Mouse (Mus musculus) small intestine, adult 2 months (tissue): ENCODE measurements around the gene Tagln2. TPM values are rescaled to one million over a fixed set of nuclear protein-coding genes. Genes with fewer than 3 reads are reported as not detected.
A peak's percentile ranks its signal among the peaks of the same experiment; 100 is the strongest.

Source experiments
- H3K27ac ChIP-seq: fragments of 200-500 bp; 2 replicates; pipeline ENCODE4 v1.5.1; 2012; ENCODE audit warnings: low read depth, low read length, control low read depth, inconsistent platforms; ENCODE audit not compliant: insufficient read depth
- H3K27me3 ChIP-seq: fragments of 200-500 bp; 2 replicates; pipeline ENCODE4 v1.6.1; 2012; ENCODE audit warnings: mild to moderate bottlenecking, moderate library complexity, low read length, inconsistent platforms; ENCODE audit not compliant: control insufficient read depth, insufficient read depth
- H3K36me3 ChIP-seq: fragments of 200-500 bp; 2 replicates; pipeline ENCODE4 v1.6.1; 2012; ENCODE audit warnings: mild to moderate bottlenecking, low read length, control low read depth, inconsistent platforms; ENCODE audit not compliant: control insufficient read depth, insufficient read depth
- H3K4me1 ChIP-seq: fragments of 200-500 bp; 2 replicates; pipeline ENCODE4 v1.6.1; 2012; ENCODE audit warnings: low read length, inconsistent platforms, mixed read lengths; ENCODE audit not compliant: control insufficient read depth, insufficient read depth, insufficient read length
- H3K4me3 ChIP-seq: fragments of 200-500 bp; 2 replicates; pipeline ENCODE4 v1.5.1; 2012; ENCODE audit warnings: low read depth, mild to moderate bottlenecking, control low read depth, inconsistent platforms, low read length, moderate library complexity
- CTCF ChIP-seq: fragments of 200-500 bp; IDR thresholded peaks from 2 replicates; pipeline ENCODE4 v1.5.1; 2012; ENCODE audit warnings: low read depth, mild to moderate bottlenecking, control low read depth, inconsistent platforms, low read length, moderate library complexity, mixed read lengths; ENCODE audit not compliant: insufficient replicate concordance, insufficient read length; ENCODE audit errors: extremely low read depth
- POLR2A ChIP-seq: fragments of 200-500 bp; IDR thresholded peaks from 2 replicates; pipeline ENCODE4 v1.6.1; 2012; ENCODE audit warnings: low read depth, mild to moderate bottlenecking, control low read depth, inconsistent platforms, low read length, moderate library complexity
- WGBS: fragments of 180-500 bp; shearing (Covaris S2); methylation state at CpG from one replicate; pipeline ENCODE4 v1.1.7; 2018; 5-methylcytosine and 5-hydroxymethylcytosine counted together
- polyA plus RNA-seq: library from polyadenylated mRNA; depleted of rRNA; stranded (reverse); fragments of >200 nt; gene quantifications from 2 replicates; pipeline ENCODE4 v1.2.3, GENCODE M21; 2012

Tagln2 gene
- polyA plus RNA-seq, 1 experiment, result 284 TPM

GRCm38 (mm10) chr1:172514213-172514529 is 14.3 kb downstream of the Tagln2 start:
- no peaks in the 10 kb centered on the region for H3K27me3 ChIP-seq
- 60% methylated on average over 4 of the region's 4 CpGs for WGBS
- peak overlapping the region; percentile 81 for H3K27ac ChIP-seq
- TF ChIP-seq POLR2A, result no peak
- no peak for TF ChIP-seq CTCF
- H3K36me3 ChIP-seq, result no peaks in the 10 kb centered on the region
- H3K4me3 ChIP-seq, result no peak overlapping the region
- H3K4me1 ChIP-seq, result peaks cover 22% of the 10 kb centered on the region

GRCm38 (mm10) chr1:172514551-172515268 is 14.9 kb downstream of the Tagln2 start:
- no peaks in the 10 kb centered on the region for H3K36me3 ChIP-seq
- H3K4me3 ChIP-seq, result no peak overlapping the region
- H3K27ac ChIP-seq, result peak overlapping the region; percentile 81
- H3K4me1 ChIP-seq, result peaks cover 22% of the 10 kb centered on the region
- WGBS, result 74% methylated on average over 7 of the region's 7 CpGs
- H3K27me3 ChIP-seq, result no peaks in the 10 kb centered on the region
- TF ChIP-seq POLR2A, result no peak
- no peak for TF ChIP-seq CTCF

- Histone ChIP-seq H3K27me3 (no peaks in the 10 kb centered on the region), H3K36me3 (no peaks in the 10 kb centered on the region), H3K27ac (peak overlapping the region; percentile 77), H3K4me3 (no peak overlapping the region), H3K4me1 (peaks cover 17% of the 10 kb centered on the region)
- WGBS, result 17% methylated on average over 1 of the region's 1 CpGs
- no peak for TF ChIP-seq POLR2A
- TF ChIP-seq CTCF, result no peak
Observed at GRCm38 (mm10) chr1:172515396-172515795, 15.5 kb downstream of the Tagln2 start.

- no peaks in the 10 kb centered on the region for H3K36me3 ChIP-seq
- TF ChIP-seq CTCF (peak; percentile 70; the same call in 1 of the 2 replicates), POLR2A (no peak)
- 78% methylated on average over 4 of the region's 4 CpGs for WGBS
- H3K27ac ChIP-seq, result no peak overlapping the region
- no peak overlapping the region for H3K4me3 ChIP-seq
- H3K27me3 ChIP-seq, result no peaks in the 10 kb centered on the region
- peaks cover 20% of the 10 kb centered on the region for H3K4me1 ChIP-seq
Observed at GRCm38 (mm10) chr1:172518013-172518412, 18.2 kb downstream of the Tagln2 start.

GRCm38 (mm10) chr1:172519644-172520043 is 19.8 kb downstream of the Tagln2 start:
- H3K4me3 ChIP-seq, result no peak overlapping the region
- no peaks in the 10 kb centered on the region for H3K27me3 ChIP-seq
- H3K36me3 ChIP-seq, result no peaks in the 10 kb centered on the region
- 55% methylated on average over 6 of the region's 6 CpGs for WGBS
- TF ChIP-seq POLR2A (no peak), CTCF (no peak)
- H3K4me1 ChIP-seq, result peaks cover 15% of the 10 kb centered on the region; the same call in 1 of the 2 replicates
- H3K27ac ChIP-seq, result no peak overlapping the region

- WGBS, result 9% methylated on average over 28 of the region's 28 CpGs
- Histone ChIP-seq H3K27me3 (no peaks in the 10 kb centered on the region), H3K4me3 (peak within 1 kb of the TSS; percentile 52), H3K36me3 (no peaks in the 10 kb centered on the region), H3K4me1 (peaks cover 9% of the 10 kb centered on the region; the same call in 1 of the 2 replicates), H3K27ac (no peak within 1 kb of the TSS)
- no peak for TF ChIP-seq POLR2A
- TF ChIP-seq CTCF, result no peak
Observed at GRCm38 (mm10) chr1:172520576-172521440, 21.0 kb downstream of the Tagln2 start, which contains the start of gene Cfap45. Gene Cfap45 (plus strand): TSS chr1:172520801.

GRCm38 (mm10) chr1:172522524-172522923 is 22.7 kb downstream of the Tagln2 start:
- Histone ChIP-seq H3K4me3 (no peak overlapping the region), H3K4me1 (peaks cover 9% of the 10 kb centered on the region; the same call in 1 of the 2 replicates), H3K36me3 (no peaks in the 10 kb centered on the region), H3K27ac (no peak overlapping the region), H3K27me3 (no peaks in the 10 kb centered on the region)
- WGBS, result 22% methylated on average over 7 of the region's 7 CpGs
- TF ChIP-seq CTCF (no peak), POLR2A (no peak)
